Mouse (Mus musculus) stomach, embryonic 14.5 days (tissue): ENCODE data around the gene Prkca. TPM values are rescaled to one million over a fixed set of nuclear protein-coding genes. Genes with fewer than 3 reads are reported as not detected.

Experiments used
- ATAC-seq: fragments of 200-750 bp; cut with Nextera tagmentation; 2 replicates; pipeline ENCODE4 v1.8.0; 2017; ENCODE audit warnings: low read depth, moderate TSS enrichment; ENCODE audit not compliant: insufficient number of reproducible peaks, insufficient read depth, low FRiP score
- H3K27ac ChIP-seq: fragments of 300-500 bp; sonication (generic); 2 replicates; pipeline ENCODE4 v1.5.1; 2014; ENCODE audit warnings: mild to moderate bottlenecking, low read length, moderate library complexity, mixed read lengths
- H3K27me3 ChIP-seq: fragments of 300-500 bp; sonication (generic); 2 replicates; pipeline ENCODE4 v1.6.1; 2014; ENCODE audit warnings: low read length, control low read depth, mixed read lengths; ENCODE audit not compliant: control insufficient read depth, insufficient read depth
- H3K36me3 ChIP-seq: fragments of 300-500 bp; sonication (generic); 2 replicates; pipeline ENCODE4 v1.6.1; 2014; ENCODE audit warnings: mild to moderate bottlenecking, control low read depth, low read length, moderate library complexity, mixed read lengths; ENCODE audit not compliant: control insufficient read depth, insufficient read depth
- H3K4me1 ChIP-seq: fragments of 300-500 bp; sonication (generic); 2 replicates; pipeline ENCODE4 v1.6.1; 2014; ENCODE audit warnings: low read length, control low read depth, mixed read lengths; ENCODE audit not compliant: control insufficient read depth, insufficient read depth
- H3K4me2 ChIP-seq: fragments of 300-500 bp; sonication (generic); replicated peaks from 2 replicates; pipeline ENCODE4 v1.6.1; 2014; ENCODE audit warnings: low read depth, low read length, control low read depth
- H3K4me3 ChIP-seq: fragments of 300-500 bp; sonication (generic); 2 replicates; pipeline ENCODE4 v1.5.1; 2014; ENCODE audit warnings: low read depth, low read length, control low read depth
- H3K9ac ChIP-seq: fragments of 300-500 bp; sonication (generic); replicated peaks from 2 replicates; pipeline ENCODE4 v1.6.1; 2014; ENCODE audit warnings: low read depth, mild to moderate bottlenecking, control low read depth, low read length, moderate library complexity, mixed read lengths
- H3K9me3 ChIP-seq: fragments of 300-500 bp; sonication (generic); 2 replicates; pipeline ENCODE4 v1.6.1; 2016; ENCODE audit warnings: low read depth, low read length, control low read depth; ENCODE audit not compliant: control insufficient read depth
- WGBS: fragments of 180-500 bp; shearing (Covaris S2); extraction: QIAGEN DNeasy Blood & Tissue Kit; methylation state at CpG from one replicate; pipeline ENCODE4 v1.1.7; 2014; 5-methylcytosine and 5-hydroxymethylcytosine counted together
- polyA plus RNA-seq: library from polyadenylated mRNA; unstranded; fragments of >200 nt; fragmentation: Nextera tagmentation; extraction: Ambion mirVana; gene quantifications from 2 replicates; pipeline ENCODE4 v1.2.1, GENCODE M21; 2014

Prkca gene
- polyA plus RNA-seq, 1 experiment from 2014 or later, result 8.6 TPM

GRCm38 (mm10) chr11:108312516-108312915 lies 31.2 kb downstream of the Prkca start:
- H3K27me3 ChIP-seq, result no peaks in the 10 kb centered on the region
- peaks cover 25% of the 10 kb centered on the region for H3K4me1 ChIP-seq
- H3K9me3 ChIP-seq, result no peaks in the 10 kb centered on the region
- ATAC-seq, result no peak
- H3K4me2 ChIP-seq, result no peak overlapping the region
- peak overlapping the region; percentile 52; the same call in 1 of the 2 replicates for H3K27ac ChIP-seq
- 67% methylated on average over 5 of the region's 5 CpGs for WGBS
- H3K4me3 ChIP-seq, result no peak overlapping the region
- no peaks in the 10 kb centered on the region for H3K36me3 ChIP-seq
- H3K9ac ChIP-seq, result no peak overlapping the region

GRCm38 (mm10) chr11:108311912-108312311 lies 31.8 kb downstream of the Prkca start:
- H3K4me1 ChIP-seq, result peaks cover 25% of the 10 kb centered on the region
- H3K27me3 ChIP-seq, result no peaks in the 10 kb centered on the region
- H3K4me3 ChIP-seq, result no peak overlapping the region
- H3K9me3 ChIP-seq, result no peaks in the 10 kb centered on the region
- H3K4me2 ChIP-seq, result no peak overlapping the region
- H3K36me3 ChIP-seq, result no peaks in the 10 kb centered on the region
- ATAC-seq, result no peak; the same call in 1 of the 2 replicates
- H3K27ac ChIP-seq, result no peak overlapping the region
- H3K9ac ChIP-seq, result no peak overlapping the region
- 54% methylated on average over 2 of the region's 2 CpGs for WGBS

DNA sequence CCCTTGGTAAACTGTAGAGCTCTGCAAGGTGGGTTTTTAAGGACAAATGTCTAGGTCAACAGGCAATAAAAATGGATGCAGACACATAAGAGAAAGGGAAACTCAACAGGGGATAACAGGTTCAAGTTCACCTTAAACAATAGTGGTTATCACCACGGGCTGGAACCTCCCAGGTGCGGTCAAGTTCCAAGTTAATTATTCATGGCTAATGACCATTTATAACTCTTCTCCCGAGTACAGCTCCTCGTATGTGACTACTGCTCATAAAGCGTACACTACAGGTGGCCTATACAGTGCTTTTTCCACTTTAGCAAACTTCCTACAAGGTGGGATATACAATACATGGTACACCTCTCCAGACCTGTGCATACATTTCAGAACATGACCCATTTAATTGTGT lies 33.9 kb downstream of the Prkca start:
- H3K27ac ChIP-seq, result no peak overlapping the region
- no peak overlapping the region for H3K4me3 ChIP-seq
- no peaks in the 10 kb centered on the region for H3K27me3 ChIP-seq
- H3K9me3 ChIP-seq, result no peaks in the 10 kb centered on the region
- 72% methylated on average over 5 of the region's 5 CpGs for WGBS
- no peak overlapping the region for H3K4me2 ChIP-seq
- H3K36me3 ChIP-seq, result no peaks in the 10 kb centered on the region
- H3K9ac ChIP-seq, result no peak overlapping the region
- no peak for ATAC-seq
- H3K4me1 ChIP-seq, result peaks cover 25% of the 10 kb centered on the region

GRCm38 (mm10) chr11:108308253-108308652 lies 35.5 kb downstream of the Prkca start:
- Histone ChIP-seq H3K27me3 (no peaks in the 10 kb centered on the region), H3K36me3 (no peaks in the 10 kb centered on the region), H3K27ac (no peak overlapping the region), H3K4me3 (no peak overlapping the region), H3K9me3 (no peaks in the 10 kb centered on the region), H3K9ac (no peak overlapping the region), H3K4me1 (peaks cover 20% of the 10 kb centered on the region), H3K4me2 (no peak overlapping the region)
- ATAC-seq, result no peak
- WGBS, result 90% methylated on average over 5 of the region's 5 CpGs

GRCm38 (mm10) chr11:108307258-108307657 lies 36.5 kb downstream of the Prkca start:
- Histone ChIP-seq H3K36me3 (no peaks in the 10 kb centered on the region), H3K4me2 (no peak overlapping the region), H3K9ac (no peak overlapping the region), H3K9me3 (no peaks in the 10 kb centered on the region), H3K4me1 (peaks cover 12% of the 10 kb centered on the region), H3K27ac (0 out of 2 replicates have a peak overlapping the region, but pooled peaks have one; percentile 6), H3K27me3 (no peaks in the 10 kb centered on the region), H3K4me3 (no peak overlapping the region)
- WGBS, result 49% methylated on average over 7 of the region's 7 CpGs
- ATAC-seq, result no peak

DNA sequence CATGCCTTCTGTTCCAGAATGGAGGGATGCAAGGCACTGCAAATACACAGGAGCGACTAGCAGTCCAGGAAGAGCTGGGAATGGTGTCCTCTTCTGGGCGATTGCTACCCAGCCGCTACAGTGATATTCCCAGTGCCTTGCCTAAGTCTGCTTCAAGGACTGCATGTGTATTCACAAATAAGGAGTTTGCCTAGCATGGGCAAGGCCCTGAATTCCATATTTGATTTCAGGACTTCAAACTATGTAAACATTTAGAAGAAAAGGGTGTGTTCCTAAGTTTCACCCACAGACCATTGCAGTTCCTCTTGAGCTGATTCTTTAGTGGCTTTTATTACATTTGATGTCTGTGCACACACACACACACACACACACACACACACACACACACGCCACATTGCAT lies 39.9 kb downstream of the Prkca start:
- Histone ChIP-seq H3K9ac (no peak overlapping the region), H3K27me3 (no peaks in the 10 kb centered on the region), H3K36me3 (no peaks in the 10 kb centered on the region), H3K27ac (no peak overlapping the region), H3K4me1 (peaks cover 6% of the 10 kb centered on the region), H3K4me2 (no peak overlapping the region), H3K9me3 (no peaks in the 10 kb centered on the region), H3K4me3 (no peak overlapping the region)
- ATAC-seq, result no peak
- 75% methylated on average over 4 of the region's 4 CpGs for whole genome bisulfite sequencing

GRCm38 (mm10) chr11:108301796-108302490 lies 41.8 kb downstream of the Prkca start:
- Histone ChIP-seq H3K4me3 (no peak overlapping the region), H3K27me3 (no peaks in the 10 kb centered on the region), H3K4me2 (no peak overlapping the region), H3K27ac (no peak overlapping the region), H3K4me1 (peaks cover 6% of the 10 kb centered on the region), H3K9me3 (no peaks in the 10 kb centered on the region), H3K36me3 (no peaks in the 10 kb centered on the region), H3K9ac (no peak overlapping the region)
- no peak for ATAC-seq
- 72% methylated on average over 10 of the region's 10 CpGs for WGBS

- no peak overlapping the region for H3K9ac ChIP-seq
- no peak overlapping the region for H3K27ac ChIP-seq
- H3K4me1 ChIP-seq, result peaks cover 6% of the 10 kb centered on the region
- no peak for ATAC-seq
- H3K36me3 ChIP-seq, result no peaks in the 10 kb centered on the region
- H3K4me2 ChIP-seq, result no peak overlapping the region
- WGBS, result 90% methylated on average over 6 of the region's 6 CpGs
- H3K27me3 ChIP-seq, result no peaks in the 10 kb centered on the region
- no peaks in the 10 kb centered on the region for H3K9me3 ChIP-seq
- no peak overlapping the region for H3K4me3 ChIP-seq
Observed at GRCm38 (mm10) chr11:108301036-108301435, 42.7 kb downstream of the Prkca start.

- Histone ChIP-seq H3K9me3 (no peaks in the 10 kb centered on the region), H3K27ac (no peak overlapping the region), H3K27me3 (no peaks in the 10 kb centered on the region), H3K4me2 (no peak overlapping the region), H3K4me1 (peaks cover 6% of the 10 kb centered on the region), H3K36me3 (no peaks in the 10 kb centered on the region), H3K9ac (no peak overlapping the region), H3K4me3 (no peak overlapping the region)
- WGBS, result 97% methylated on average over 1 of the region's 1 CpGs
- no peak for ATAC-seq
Observed at GRCm38 (mm10) chr11:108300443-108300842, 43.3 kb downstream of the Prkca start.
